Mouse (Mus musculus) heart, adult 8-10 months (tissue): ENCODE results near the gene Fam107b. TPM values are rescaled to one million over a fixed set of nuclear protein-coding genes. Genes with fewer than 3 reads are reported as not detected.
"Not testable (repeated sequence)": the region's sequence is repeated elsewhere in the genome, so short reads cannot be mapped to it uniquely, and the experiment has no call there.

Source experiments
- DNase-seq: peaks from one replicate; pipeline ENCODE4 v3.0.0; 2022; ENCODE audit warnings: low spot score
- total RNA-seq, 4 experiments: library from RNA; stranded (reverse); gene quantifications; 2 replicates each; pipeline ENCODE4 v1.2.4; 2022

Gene Fam107b
- total RNA-seq, 4 experiments from 2014 or later, result 3.8 to 4.6 (median 4.1) TPM

DNA sequence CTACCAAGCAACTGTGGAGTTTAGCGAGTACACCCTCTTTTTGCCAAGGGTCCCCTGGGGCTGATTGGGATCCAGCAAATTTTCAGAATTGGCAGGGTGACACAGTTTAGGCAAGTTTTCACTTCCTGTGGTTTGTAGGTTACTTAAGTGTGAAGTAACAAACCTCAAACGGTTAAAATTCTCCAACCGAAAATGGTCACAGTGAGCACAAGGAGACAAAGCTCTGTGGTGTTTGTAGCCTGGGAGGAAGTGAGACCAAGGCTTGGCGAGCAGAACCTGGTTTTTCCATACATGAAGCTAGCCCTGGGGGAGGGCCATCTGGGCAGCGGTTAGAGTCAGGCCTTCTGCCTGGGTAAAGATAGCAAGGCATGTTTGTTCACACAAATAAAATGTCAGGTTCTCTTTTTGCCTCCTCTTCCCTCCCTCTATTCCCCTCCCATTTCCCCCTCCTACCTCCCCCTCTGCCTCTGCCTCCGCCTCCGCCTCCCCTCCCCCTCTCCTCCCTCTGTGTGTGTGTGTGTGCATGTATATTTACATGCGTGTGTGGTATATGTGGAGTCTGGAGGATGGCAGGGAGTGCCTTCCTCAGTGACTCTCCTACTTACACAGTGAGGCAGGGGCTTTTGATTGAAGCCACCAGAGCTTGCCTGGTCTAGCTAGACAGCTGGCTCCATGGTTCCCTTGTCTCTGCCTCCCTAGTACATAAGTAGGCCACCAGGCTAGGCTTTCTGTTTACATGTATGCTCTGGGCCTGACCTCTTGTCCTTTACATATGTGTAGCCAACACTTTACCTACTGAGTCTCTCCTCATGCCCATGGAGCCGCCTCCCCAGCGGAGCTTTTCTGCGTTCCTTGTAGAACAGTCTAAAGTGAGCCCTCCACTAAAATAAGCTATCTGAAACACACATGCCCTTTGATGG lies 87.8 kb downstream of the Fam107b start:
- peak; percentile 26 for DNase-seq

DNA sequence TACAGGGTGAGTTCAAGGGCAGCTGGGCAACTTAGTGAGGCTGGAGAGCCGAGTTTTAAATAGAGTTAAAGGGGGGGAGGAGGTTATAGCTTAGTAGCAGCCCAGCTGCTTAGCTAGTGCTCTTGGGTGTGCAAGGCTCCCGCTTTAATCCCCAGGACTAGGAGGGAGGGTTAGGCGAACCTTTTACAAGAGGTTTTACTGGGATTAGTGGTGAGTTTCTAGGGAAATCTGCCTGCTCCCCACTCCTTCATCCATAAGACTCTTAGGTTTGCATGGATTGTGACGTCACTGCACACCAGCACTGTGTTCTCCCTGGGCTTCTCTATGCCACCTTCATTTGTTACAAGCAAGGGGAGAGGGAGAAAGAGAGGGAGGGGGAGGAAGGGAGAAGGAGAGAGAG lies 88.6 kb downstream of the Fam107b start:
- DNase-seq, result no peak

DNA sequence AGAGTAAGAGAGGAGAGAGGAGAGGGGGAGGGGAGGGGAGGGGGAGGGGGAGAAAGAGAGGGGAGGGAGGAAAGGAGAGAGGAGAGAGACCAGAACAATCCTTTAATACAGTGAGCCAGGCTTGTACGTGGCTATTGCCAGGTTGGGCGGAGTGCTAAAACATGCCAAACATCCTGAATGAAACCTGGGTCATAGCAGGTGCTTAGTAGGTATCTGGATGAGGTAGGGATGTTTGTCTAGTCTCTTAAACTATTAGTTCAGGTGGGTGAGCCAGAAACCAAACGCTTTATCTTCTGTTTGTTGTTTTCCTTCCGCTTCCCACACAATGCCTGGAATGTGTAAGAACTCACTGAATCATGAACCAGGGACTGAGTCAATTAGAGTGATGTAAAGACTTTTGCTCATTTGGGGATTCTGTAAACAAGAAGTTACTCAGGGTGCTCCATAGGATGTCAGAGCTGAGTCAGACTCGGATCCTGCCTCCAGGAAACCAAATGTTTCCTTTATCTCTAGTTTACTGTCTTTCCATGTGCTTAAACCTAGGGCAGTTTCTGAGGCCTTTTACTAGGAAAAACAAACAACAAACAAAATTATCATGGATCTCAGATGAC lies 89.1 kb downstream of the Fam107b start:
- DNase-seq, result no peak

DNA sequence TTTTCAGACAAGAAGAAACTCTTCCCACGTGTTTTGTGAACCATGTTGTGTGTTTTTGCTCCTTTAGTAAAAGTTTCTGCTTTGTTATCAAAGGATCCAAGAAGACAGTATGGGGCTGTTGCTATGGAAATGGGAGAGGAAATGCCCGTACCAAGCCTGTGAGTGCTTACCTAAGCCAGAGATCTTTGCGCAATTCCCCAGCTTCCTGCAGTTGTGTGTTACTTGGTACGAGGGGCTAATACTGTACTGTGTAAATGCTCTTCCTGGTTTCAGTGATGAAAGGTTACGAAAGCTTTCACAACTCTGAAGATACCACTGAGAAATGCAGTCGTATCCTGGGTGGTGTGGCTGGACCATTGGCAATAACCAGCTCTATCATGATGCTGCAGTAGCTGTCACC lies 93.8 kb downstream of the Fam107b start:
- DNase-seq, result no peak

DNA sequence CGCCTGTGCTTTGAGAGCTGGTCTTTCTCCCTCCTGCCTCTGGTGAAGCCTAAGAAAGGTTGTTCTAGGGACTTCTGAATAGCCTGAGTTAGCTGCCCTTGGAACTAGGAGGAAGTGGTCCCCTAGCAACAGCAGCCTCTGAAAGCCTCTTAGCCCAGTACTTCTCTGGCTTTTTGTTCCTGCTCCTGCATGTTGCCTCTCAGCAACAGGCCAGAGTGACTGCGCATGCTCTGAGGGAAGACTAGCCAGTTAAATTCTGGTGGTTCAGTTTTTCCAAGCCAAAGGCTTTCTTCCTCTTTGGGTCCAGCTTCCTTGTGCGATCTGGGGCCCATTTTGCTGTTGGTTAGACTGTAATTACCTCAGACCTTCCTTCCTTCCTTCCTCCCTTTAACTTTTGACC lies 98.4 kb downstream of the Fam107b start:
- peak; percentile 27 for DNase-seq

DNA sequence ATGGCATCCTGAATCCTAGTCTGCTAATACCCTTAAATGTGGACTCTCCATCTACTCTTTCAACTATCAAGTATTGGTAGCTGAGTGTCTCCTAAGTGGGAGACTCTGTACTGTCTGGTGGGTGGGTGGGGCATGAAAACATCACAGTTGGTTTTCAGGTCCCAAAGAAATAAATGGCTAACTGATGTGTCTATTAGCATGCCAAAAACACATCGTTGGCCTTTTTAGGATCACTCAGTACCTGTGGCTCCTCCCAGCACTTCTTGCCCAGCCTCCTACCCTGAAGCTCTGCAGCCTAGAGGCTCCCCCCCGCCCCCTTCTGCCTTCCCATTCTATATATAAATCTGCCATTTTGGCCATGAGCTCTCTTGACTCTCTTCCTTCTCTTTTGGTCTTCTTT lies 99.4 kb downstream of the Fam107b start:
- DNase-seq, result no peak

DNA sequence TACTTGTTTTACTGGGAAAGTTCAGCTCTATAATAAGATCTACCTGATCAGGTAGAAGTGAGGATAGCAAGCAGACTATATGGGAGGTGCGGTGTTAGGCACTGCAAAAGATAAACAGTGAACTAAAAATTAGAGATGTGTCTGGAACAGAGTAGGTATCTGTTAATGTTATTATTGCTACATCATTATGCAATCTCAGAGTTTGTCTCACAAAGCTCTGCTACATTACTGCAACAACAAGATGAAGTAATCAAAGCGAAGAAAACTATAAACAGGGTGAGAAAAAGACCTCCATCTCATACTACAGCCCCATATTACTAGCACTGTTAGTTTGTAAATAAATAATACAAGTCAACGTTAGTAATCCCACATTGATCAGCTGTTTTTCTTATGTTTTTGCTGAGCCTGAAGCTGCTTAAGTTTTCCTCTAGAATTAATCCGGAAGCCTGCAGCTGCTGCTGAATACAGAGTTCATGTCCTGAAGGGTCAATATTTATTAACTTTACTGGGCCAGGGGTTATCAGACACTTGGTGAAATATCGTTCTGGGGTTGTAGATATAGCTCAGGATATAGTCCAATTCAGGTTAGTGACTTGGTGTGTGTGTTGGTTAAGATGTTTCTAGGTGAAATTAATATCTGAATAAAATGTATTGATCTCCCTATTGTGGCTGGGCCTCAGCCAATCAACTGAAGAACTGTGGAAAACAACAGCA lies 102.5 kb downstream of the Fam107b start:
- DNase-seq, result no peak

DNA sequence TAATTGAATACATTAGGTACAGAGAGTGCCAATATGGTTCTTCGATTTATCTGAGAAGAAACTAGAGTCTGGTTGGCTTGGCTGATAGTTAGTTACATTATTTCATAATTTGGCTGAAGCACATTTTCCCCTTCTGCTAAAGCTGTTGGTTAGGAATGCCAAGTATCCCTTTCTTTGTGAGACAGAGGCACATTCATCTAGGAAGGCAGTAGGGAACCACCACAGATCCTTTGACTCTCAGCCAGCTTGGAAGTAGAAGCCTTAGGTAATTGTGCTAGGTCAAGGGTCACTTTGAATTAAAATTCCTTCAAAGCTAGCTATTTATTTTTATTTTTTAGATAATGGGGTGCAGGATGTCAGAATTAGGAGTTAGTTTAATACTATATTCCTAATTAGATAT lies 105.2 kb downstream of the Fam107b start:
- DNase-seq, result no peak

DNA sequence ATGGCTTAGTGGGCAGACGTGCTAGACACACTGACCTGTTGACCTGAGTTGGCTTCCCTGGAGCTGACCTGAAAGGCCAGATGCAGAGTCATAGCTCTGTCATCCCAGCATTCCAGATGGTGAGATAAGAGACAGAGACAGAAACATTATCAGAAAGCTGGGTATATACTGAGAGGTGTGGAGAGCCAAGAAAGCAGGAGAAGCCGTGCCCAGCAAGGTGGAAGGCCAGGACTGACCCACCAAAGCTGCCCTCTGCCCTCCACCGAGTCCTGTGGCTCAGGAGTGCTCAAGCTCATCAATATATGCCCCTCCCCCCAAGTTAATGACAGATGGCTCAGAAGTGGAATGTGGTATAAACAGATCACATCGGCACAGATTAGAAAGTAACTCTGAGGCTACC lies 112.4 kb downstream of the Fam107b start:
- DNase-seq, result no peak

DNA sequence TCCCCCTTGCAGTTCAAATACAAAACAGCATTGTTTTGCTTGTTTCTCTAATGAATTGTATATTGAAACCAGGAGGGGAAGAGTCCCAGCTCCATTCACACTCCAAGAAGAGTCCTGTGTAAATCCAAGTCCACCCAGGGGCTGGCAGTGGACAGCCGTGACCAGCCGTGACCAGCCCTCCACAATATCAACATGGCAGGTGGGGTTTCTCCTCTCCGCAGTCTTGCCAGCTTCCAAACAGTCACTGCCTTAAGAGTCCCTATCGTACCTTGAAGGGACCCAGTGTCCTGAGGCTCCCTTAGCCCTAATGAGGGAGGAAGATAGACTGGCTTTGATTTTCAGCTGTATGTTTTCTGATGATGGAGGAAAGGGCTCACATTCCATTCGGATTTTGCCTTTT lies 113.1 kb downstream of the Fam107b start:
- DNase-seq, result no peak

DNA sequence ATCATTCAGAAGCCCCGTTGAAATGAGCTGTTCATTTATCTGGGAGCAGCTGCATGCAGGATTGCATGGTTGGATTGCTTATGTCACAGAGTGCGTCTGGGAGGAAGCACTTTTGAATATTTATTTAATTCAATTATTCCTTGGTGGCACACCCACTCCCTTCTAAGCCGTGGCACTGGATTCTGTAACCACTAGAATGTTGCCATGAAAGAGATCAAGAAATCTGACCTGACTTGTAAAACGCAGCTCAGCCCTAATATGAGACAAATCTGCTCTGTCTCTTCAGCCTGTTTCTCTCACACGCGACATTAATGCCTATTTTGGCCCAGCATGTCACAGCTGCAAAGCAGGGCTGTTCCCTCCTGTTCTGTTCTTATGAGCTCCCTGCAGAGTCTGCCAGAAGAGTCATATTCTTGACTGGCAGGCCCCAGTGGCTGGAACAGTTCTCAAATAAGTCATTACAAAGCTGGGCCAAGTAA lies 113.5 kb downstream of the Fam107b start:
- no peak for DNase-seq

DNA sequence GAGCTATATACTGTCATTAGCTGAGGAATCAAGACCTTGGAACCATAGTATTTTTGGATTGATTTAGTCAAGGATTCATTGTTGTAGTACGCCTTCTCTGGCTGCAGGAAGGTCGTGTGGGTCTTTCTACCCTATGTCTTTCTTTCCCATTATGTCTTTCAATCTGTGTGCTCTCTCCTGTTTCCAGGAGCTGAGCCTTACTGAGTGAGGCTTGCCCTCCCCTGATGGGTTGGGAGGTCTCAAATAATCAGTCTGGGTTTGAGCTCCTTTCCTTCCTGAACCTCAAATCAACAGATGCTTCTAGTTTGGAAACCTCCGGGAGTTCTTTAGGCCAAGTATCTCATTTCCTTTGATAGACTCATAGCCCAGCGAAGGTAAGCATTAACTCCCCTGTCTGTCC lies 119.9 kb downstream of the Fam107b start:
- DNase-seq, result no peak

DNA sequence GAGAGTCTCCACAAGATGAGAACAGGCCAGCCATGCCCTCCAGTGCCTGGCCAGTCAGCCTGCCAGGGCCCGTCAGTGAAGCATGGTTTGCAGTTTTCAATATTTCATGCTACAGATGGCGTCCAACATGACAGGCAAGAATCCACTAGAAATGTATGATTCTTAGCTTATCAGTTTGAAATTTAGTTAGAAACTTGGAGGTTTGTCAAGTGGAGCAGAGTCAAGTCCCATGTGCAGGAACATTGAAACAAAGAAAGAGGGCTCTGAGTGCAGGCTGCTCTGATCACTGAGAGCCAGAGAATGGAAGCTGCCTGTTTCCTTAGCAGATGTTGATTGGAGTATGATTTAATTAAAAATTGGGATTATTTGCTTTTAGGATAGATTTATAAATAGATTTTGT lies 122.5 kb downstream of the Fam107b start:
- DNase-seq, result no peak

DNA sequence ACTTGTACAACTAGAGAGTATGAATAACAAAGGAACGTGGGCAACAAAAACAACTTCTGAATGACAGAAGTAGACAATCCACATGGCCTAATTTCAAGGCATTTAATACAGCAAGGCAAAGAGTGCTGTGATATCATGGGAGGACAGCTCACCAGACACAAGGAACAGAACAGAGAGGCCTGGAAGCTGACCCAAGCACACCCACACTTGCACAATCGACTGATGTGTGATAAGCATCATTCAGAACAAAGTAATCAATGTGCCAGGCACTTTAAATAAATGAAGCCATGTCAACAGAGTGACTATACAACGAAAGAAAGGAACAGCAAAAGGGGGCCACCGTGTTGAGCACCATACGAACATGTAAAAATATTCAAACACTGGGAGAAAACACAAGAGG lies 125.6 kb downstream of the Fam107b start:
- DNase-seq, result no peak

DNA sequence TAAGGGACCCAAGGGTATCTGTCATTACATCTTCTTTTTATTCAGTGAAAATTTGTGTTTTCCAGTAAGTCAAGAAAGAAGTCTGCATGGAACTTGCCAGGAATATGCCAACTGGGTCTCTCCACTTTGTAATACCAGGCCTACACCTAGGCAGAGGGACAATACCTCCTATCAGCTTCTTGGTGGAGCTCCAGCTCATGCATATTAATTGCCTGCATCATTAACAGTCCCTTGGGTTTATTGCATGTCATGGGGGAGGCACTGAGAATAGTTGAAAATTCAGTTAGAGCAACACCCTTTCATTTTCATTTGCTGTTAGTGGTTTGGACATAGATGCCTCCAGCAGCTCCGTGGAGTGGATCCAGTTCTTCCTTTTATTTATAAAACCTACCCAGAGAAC lies 130.1 kb downstream of the Fam107b start:
- DNase-seq, result no peak

DNA sequence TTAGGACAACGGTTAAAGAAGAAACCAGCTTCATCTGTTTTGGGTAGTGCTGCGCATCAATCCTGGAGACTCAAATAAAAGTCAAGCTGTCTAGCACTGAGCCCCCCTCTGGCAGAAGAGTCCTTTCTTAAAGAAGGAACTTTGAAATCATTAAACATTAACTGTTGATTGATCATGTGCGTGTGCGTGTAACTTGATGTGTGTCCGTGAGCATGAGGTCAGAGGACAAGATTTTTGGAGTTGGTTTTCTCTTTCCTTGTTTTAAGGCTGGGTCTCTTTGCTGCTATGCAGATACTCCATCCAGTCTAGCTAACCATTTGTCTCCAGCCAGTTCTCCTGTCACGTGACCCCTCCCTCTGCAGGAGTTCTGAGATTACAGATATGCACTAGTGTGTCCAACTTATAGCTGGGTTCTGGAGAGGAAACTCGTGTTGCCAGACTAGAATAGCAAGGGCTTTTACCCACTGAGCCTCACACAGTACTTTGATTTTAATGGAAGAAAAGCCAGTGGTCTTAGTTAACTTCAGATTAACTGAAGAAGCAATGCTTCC lies 132.4 kb downstream of the Fam107b start:
- DNase-seq, result no peak

DNA sequence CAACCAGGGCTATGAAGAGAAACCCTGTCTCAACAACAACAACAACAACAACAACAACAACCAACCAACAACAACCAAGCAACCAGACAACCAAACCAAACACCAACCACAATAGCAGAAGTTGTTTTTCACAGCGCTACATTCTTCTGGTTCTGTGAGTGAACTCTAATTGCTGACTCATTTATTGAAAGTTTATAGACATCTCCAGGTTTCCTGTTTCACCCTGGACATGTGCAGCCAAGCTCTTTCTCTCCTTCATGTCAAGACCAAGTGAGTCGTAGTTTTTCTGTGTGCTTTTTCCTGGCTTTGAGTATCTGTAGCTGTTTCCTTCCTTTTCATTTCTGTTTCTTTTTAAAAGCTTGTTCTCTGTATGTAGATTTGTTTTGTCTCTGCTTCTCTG lies 133.5 kb downstream of the Fam107b start:
- no peak for DNase-seq

DNA sequence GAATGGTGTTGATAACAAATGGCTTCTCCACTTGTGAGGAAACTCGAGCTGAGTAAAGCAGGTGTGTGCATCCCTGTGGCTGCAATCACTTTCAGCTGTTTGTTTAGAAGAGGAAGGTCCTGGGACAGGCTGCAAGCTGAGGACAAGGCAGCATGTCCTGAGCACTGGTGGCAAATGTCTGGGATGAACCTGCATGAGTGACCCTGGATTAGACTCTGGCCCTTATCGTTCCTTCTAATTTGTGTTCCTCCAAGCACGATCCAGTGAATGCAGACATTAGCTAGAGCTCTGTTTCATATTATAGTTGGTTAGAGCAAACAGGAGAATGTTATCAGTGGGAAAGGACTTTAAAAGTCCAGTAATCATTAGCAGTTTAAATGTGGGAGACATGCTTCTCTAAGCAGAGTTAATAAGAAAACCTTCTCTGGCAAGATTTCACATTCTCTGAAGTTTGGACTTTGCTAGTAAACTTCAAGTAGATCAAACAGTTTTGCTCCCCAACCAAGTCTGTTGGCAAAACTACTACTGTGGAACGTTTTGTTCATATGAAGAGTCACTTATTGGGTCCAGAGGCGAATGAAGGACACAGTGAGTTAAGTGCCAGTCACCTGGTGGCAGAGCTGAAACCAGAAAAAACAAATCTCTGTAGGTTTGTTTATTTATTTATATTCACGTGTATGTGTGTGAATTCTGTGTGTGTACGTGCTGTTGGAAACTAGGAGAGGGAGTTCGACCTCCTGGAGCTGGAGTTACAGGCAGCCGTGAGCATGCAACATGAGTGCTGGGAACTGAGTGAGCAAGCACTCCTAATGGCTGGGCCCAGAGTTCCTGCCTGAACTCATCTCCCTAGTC lies 134.2 kb downstream of the Fam107b start:
- DNase-seq, result no peak

DNA sequence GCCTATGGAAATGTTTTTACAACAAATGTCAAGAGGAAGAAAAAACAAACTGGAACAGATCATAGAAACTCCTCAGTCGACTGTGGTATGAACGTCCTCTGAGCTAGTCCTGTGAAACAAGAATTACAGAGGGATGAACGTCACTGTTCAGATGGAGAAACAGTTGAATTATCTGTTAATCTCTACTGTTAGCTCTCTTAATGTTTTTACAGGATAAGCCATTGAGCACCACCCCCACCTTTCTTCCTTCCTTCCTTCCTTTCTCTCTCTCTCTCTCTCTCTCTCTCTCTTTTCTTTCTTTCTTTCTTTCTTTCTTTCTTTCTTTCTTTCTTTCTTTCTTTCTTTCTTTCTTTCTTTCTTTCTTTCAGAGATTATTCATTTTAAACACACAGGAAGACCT lies 135.0 kb downstream of the Fam107b start:
- DNase-seq, result not testable (repeated sequence)

DNA sequence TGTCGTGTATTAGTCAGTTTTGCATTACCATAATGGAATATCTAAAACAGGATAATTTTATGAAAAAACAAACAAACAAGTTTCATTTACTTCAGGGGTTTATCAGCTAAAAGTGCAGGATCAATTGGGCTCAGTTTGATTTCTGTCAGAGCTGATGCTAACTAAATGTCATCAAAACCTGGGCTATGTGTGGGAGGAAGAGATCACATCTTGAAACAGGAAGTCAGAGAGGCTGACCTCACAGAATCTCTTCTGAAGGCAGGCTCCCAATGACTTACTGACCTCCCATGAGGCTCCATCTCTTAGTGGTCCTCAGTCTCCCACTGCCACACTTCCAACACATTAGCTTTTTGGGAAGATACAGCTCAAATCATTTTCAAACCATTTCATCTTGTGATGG lies 136.9 kb downstream of the Fam107b start:
- no peak for DNase-seq

DNA sequence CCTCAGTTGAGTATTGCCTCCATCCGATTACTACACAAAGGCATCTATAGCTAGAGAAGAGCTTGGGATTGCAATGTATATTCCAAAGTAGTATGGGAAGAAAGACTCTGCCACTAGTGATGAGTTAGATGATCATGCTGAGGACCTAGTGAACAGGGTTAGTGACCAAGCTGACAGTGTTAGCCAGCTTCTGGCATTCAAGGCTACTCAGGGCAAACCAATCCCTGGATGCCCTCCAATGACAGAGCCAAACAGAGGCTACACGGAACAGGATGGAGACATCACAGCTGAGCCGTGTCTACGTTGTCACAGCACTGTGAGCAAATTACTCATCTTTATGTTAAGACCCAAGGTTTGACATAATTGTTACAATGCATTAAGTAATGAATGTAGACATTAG lies 138.3 kb downstream of the Fam107b start:
- no peak for DNase-seq
